ENCODE assay signal across 8 mouse cellular contexts in genomic region chrX:168122806-168123588, GRCm38 (mm10).
DNase-seq lines count a peak whose midpoint lies in the region; ATAC-seq lines count a peak whose summit lies in the region.

No protein-coding gene starts in this region.

- intact Hi-C loops in heart, postnatal 25 days (cut with DNase I) = no loop called here

- peak overlapping the region; percentile 36 to 43 for H3K4me3 ChIP-seq in heart, embryonic 14.5 days (ENCODE audit: control insufficient read depth in 1 of 2, insufficient read depth in 1 of 2, low read depth in 1 of 2, low read length in 2 of 2)
- peak overlapping the region; percentile 52 for H3K4me3 ChIP-seq in hindbrain, embryonic 14.5 days (replicated peaks; ENCODE audit: low read length)
- peak overlapping the region; percentile 44 for H3K4me3 ChIP-seq in limb, embryonic 12.5 days (replicated peaks)

- H3K9me3 ChIP-seq in heart, embryonic 14.5 days (ENCODE audit: control insufficient read depth, low read length) = no peaks in the 10 kb centered on the region
- H3K9me3 ChIP-seq in hindbrain, embryonic 14.5 days (ENCODE audit: control insufficient read depth, low read length) = no peaks in the 10 kb centered on the region
- no peaks in the 10 kb centered on the region for H3K9me3 ChIP-seq in limb, embryonic 12.5 days

- ATAC-seq in heart, embryonic 14.5 days (ENCODE audit: insufficient number of reproducible peaks, insufficient read depth, low FRiP score, low read depth) = no peak
- peak; percentile 86 for ATAC-seq in hindbrain, embryonic 14.5 days (ENCODE audit: low FRiP score)
- ATAC-seq in limb, embryonic 12.5 days (ENCODE audit: insufficient number of reproducible peaks, insufficient read depth, low FRiP score, low TSS enrichment, low read depth) = peak; percentile 63; the same call in 1 of the 2 replicates
- ATAC-seq in inflammation-experienced regulatory T-cells, adult 6 months = no peak

- 17% methylated on average over 41 of the region's 42 CpGs for WGBS in heart, embryonic 14.5 days
- WGBS in hindbrain, embryonic 14.5 days = 13% methylated on average over 35 of the region's 42 CpGs
- 16% methylated on average over 40 of the region's 42 CpGs for WGBS in limb, embryonic 12.5 days

- peak overlapping the region; percentile 73 for H3K4me2 ChIP-seq in heart, embryonic 14.5 days (ENCODE audit: low read length)
- peak overlapping the region; percentile 69 for H3K4me2 ChIP-seq in hindbrain, embryonic 14.5 days (replicated peaks)
- H3K4me2 ChIP-seq in limb, embryonic 12.5 days = peak overlapping the region; percentile 73

- no peak for DNase-seq in heart, postnatal 25 days (ENCODE audit: low spot score)
- peak; percentile 32 for DNase-seq in R1 (ENCODE audit: low read depth, low spot score)
- DNase-seq in embryo, embryonic 10 days (ENCODE audit: low spot score) = peak; percentile 23
- DNase-seq in hindbrain, embryonic 14.5 days (ENCODE audit: low spot score) = peak; percentile 24
- peak; percentile 23 to 34 for DNase-seq in right cerebral cortex, postnatal 36 days (ENCODE audit: low spot score in 2 of 2)

- no peak overlapping the region for H3K27ac ChIP-seq in heart, embryonic 14.5 days (replicated peaks in 1 of 2; ENCODE audit: control insufficient read depth in 1 of 2, insufficient read depth in 1 of 2, low read depth in 2 of 2, low read length in 2 of 2)
- peak overlapping the region; percentile 20; the same call in 1 of the 2 replicates for H3K27ac ChIP-seq in hindbrain, embryonic 14.5 days
- H3K27ac ChIP-seq in limb, embryonic 12.5 days = no peak overlapping the region

- H3K9ac ChIP-seq in heart, embryonic 14.5 days (ENCODE audit: low read length) = no peak overlapping the region
- peak overlapping the region; percentile 64 for H3K9ac ChIP-seq in hindbrain, embryonic 14.5 days
- H3K9ac ChIP-seq in limb, embryonic 12.5 days (replicated peaks) = peak overlapping the region; percentile 34

- no peaks in the 10 kb centered on the region for H3K4me1 ChIP-seq in heart, embryonic 14.5 days (ENCODE audit: control insufficient read depth in 2 of 2, insufficient read depth in 2 of 2, low read length in 2 of 2)
- no peaks in the 10 kb centered on the region for H3K4me1 ChIP-seq in hindbrain, embryonic 14.5 days (replicated peaks; ENCODE audit: control insufficient read depth, insufficient read depth, low read length)
- H3K4me1 ChIP-seq in limb, embryonic 12.5 days (replicated peaks) = no peaks in the 10 kb centered on the region

- H3K27me3 ChIP-seq in heart, embryonic 14.5 days (ENCODE audit: control insufficient read depth, insufficient read depth, low read length) = peaks cover 34% of the 10 kb centered on the region
- H3K27me3 ChIP-seq in hindbrain, embryonic 14.5 days (ENCODE audit: control insufficient read depth, insufficient read depth, low read length) = peaks cover 65% of the 10 kb centered on the region
- peaks cover 50% of the 10 kb centered on the region for H3K27me3 ChIP-seq in limb, embryonic 12.5 days

- no peaks in the 10 kb centered on the region for H3K36me3 ChIP-seq in heart, embryonic 14.5 days (ENCODE audit: control insufficient read depth, insufficient read depth, low read length)
- no peaks in the 10 kb centered on the region for H3K36me3 ChIP-seq in hindbrain, embryonic 14.5 days (replicated peaks; ENCODE audit: control insufficient read depth, insufficient read depth)
- no peaks in the 10 kb centered on the region for H3K36me3 ChIP-seq in limb, embryonic 12.5 days

Comparison
In these comparisons a context has a peak if more than half of its experiments do, and no peak if none do; other contexts are left out.
1. ATAC-seq: peak in hindbrain, embryonic 14.5 days (single experiment) and limb, embryonic 12.5 days (single experiment); none in heart, embryonic 14.5 days (single experiment) and inflammation-experienced regulatory T-cells, adult 6 months (single experiment).
2. Peak in every context shown above with its lines, with median percentiles within 50 percentile points of each other: H3K4me2 ChIP-seq and H3K4me3 ChIP-seq.